Mouse (Mus musculus): ENCODE measurements around the gene Tars2. TPM values are rescaled to one million over a fixed set of nuclear protein-coding genes. Genes with fewer than 3 reads are reported as not detected.

The Tars2 gene
- polyA plus RNA-seq, 1 experiment from 2014 or later, result 47.7 TPM

DNA sequence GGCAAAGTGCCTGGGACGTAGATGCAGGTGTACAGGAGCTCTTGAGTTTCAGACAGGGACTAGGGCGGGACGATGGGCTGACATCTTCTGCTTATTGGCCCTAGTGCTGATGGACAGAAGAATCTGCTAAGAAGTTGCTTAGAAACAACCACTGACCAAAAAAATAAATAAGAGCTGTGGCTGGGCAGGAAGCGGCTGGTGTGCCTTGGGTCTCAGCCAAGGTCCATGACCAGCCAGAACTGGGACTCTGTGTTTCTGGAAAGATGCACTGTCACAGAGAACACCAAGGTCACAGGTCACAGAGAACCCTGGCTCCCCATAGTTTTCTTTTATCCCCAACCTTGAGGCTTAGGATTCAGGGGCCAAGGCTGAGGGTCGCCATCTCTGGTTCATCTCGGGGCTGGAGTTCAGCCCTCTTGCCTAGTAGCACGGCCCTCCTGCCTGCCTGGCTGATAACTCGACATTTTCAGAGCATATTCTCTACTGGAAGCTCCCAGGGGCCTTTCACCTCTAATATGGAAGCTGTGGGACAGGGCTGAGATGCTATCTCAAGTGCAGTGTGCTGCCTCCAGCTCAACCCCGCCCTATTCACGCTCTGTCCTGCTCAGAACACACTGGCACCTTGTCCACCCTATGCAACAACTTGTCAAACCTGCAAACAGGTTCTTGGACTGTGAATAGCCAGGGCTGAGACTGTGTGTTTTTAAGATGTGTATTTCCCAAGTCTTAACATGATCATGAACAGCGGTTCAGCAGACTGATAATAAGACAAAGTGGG lies 27.1 kb downstream of the Tars2 start:
- Histone ChIP-seq H3K27me3 (ENCODE audit: control insufficient read depth, insufficient read depth, low read length) (no peaks in the 10 kb centered on the region), H3K4me1 (ENCODE audit: control insufficient read depth, insufficient read depth, low read length) (no peaks in the 10 kb centered on the region), H3K4me3 (ENCODE audit: low read depth, low read length) (no peak overlapping the region), H3K36me3 (replicated peaks; ENCODE audit: control insufficient read depth, insufficient read depth, low read depth, low read length) (no peaks in the 10 kb centered on the region; the same call in none of the 2 replicates), H3K9ac (replicated peaks; ENCODE audit: low read length) (no peak overlapping the region), H3K27ac (replicated peaks; ENCODE audit: low read depth, low read length) (no peak overlapping the region), H3K9me3 (replicated peaks; ENCODE audit: control insufficient read depth, low read length) (no peaks in the 10 kb centered on the region), H3K4me2 (ENCODE audit: low read depth, low read length) (no peak overlapping the region)
- 88% methylated on average over 11 of the region's 11 CpGs for WGBS
- ATAC-seq (replicated peaks; ENCODE audit: insufficient number of reproducible peaks, low FRiP score, low TSS enrichment, low read depth) (no peak), DNase-seq (ENCODE audit: low spot score) (no peak)

- no peak for DNase-seq (ENCODE audit: low spot score)
- H3K9me3 ChIP-seq (replicated peaks; ENCODE audit: control insufficient read depth, low read length), result no peaks in the 10 kb centered on the region
- WGBS, result 94% methylated on average over 9 of the region's 9 CpGs
- no peak overlapping the region for H3K4me2 ChIP-seq (ENCODE audit: low read depth, low read length)
- no peak overlapping the region for H3K4me3 ChIP-seq (ENCODE audit: low read depth, low read length)
- H3K9ac ChIP-seq (replicated peaks; ENCODE audit: low read length), result no peak overlapping the region
- ATAC-seq (replicated peaks; ENCODE audit: insufficient number of reproducible peaks, low FRiP score, low TSS enrichment, low read depth), result no peak
- no peaks in the 10 kb centered on the region for H3K27me3 ChIP-seq (ENCODE audit: control insufficient read depth, insufficient read depth, low read length)
- H3K4me1 ChIP-seq (ENCODE audit: control insufficient read depth, insufficient read depth, low read length), result no peaks in the 10 kb centered on the region
- no peak overlapping the region for H3K27ac ChIP-seq (replicated peaks; ENCODE audit: low read depth, low read length)
- no peaks in the 10 kb centered on the region; the same call in none of the 2 replicates for H3K36me3 ChIP-seq (replicated peaks; ENCODE audit: control insufficient read depth, insufficient read depth, low read depth, low read length)
These were observed 27.7 kb downstream of the Tars2 start for GRCm38 (mm10) chr3:95732297-95732696.

- WGBS, result 79% methylated on average over 4 of the region's 4 CpGs
- no peak overlapping the region for H3K4me2 ChIP-seq (ENCODE audit: low read depth, low read length)
- H3K9me3 ChIP-seq (replicated peaks; ENCODE audit: control insufficient read depth, low read length), result no peaks in the 10 kb centered on the region
- no peak overlapping the region for H3K27ac ChIP-seq (replicated peaks; ENCODE audit: low read depth, low read length)
- no peaks in the 10 kb centered on the region for H3K27me3 ChIP-seq (ENCODE audit: control insufficient read depth, insufficient read depth, low read length)
- H3K4me3 ChIP-seq (ENCODE audit: low read depth, low read length), result no peak overlapping the region
- H3K9ac ChIP-seq (replicated peaks; ENCODE audit: low read length), result no peak overlapping the region
- no peaks in the 10 kb centered on the region; the same call in none of the 2 replicates for H3K36me3 ChIP-seq (replicated peaks; ENCODE audit: control insufficient read depth, insufficient read depth, low read depth, low read length)
- no peaks in the 10 kb centered on the region for H3K4me1 ChIP-seq (ENCODE audit: control insufficient read depth, insufficient read depth, low read length)
- no peak for DNase-seq (ENCODE audit: low spot score)
- no peak for ATAC-seq (replicated peaks; ENCODE audit: insufficient number of reproducible peaks, low FRiP score, low TSS enrichment, low read depth)
These were observed 28.2 kb downstream of the Tars2 start for GRCm38 (mm10) chr3:95731802-95732201.

DNA sequence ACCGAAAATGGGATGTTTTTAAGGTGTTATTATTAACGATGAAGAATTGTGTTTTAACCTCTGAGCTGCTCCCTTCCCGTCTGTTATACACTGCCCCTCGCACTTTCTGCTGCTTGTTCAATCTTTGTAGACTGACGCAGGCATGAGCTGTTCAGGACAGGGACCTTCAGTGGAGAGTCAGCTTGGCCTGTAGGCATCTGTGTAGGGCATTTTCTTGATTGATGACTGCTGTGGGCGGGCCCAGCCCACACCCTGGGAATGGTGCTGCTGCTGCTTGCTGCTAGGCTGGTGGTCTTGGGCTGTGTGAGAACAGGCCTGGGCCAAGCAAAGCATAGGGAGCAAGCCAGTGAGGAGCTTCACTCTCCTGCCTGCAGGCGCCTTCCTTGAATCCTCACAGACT lies 29.6 kb downstream of the Tars2 start:
- 80% methylated on average over 7 of the region's 7 CpGs for WGBS
- no peaks in the 10 kb centered on the region for H3K9me3 ChIP-seq (replicated peaks; ENCODE audit: control insufficient read depth, low read length)
- no peak overlapping the region for H3K9ac ChIP-seq (replicated peaks; ENCODE audit: low read length)
- DNase-seq (ENCODE audit: low spot score) (no peak), ATAC-seq (replicated peaks; ENCODE audit: insufficient number of reproducible peaks, low FRiP score, low TSS enrichment, low read depth) (no peak; the same call in 1 of the 2 replicates)
- H3K4me1 ChIP-seq (ENCODE audit: control insufficient read depth, insufficient read depth, low read length), result no peaks in the 10 kb centered on the region
- H3K27me3 ChIP-seq (ENCODE audit: control insufficient read depth, insufficient read depth, low read length), result no peaks in the 10 kb centered on the region
- H3K36me3 ChIP-seq (replicated peaks; ENCODE audit: control insufficient read depth, insufficient read depth, low read depth, low read length), result no peaks in the 10 kb centered on the region
- no peak overlapping the region for H3K4me2 ChIP-seq (ENCODE audit: low read depth, low read length)
- H3K27ac ChIP-seq (replicated peaks; ENCODE audit: low read depth, low read length), result no peak overlapping the region
- no peak overlapping the region for H3K4me3 ChIP-seq (ENCODE audit: low read depth, low read length)

GRCm38 (mm10) chr3:95728906-95729305 lies 31.1 kb downstream of the Tars2 start:
- no peak overlapping the region for H3K9ac ChIP-seq (replicated peaks; ENCODE audit: low read length)
- no peak overlapping the region for H3K27ac ChIP-seq (replicated peaks; ENCODE audit: low read depth, low read length)
- 76% methylated on average over 2 of the region's 2 CpGs for WGBS
- ATAC-seq (replicated peaks; ENCODE audit: insufficient number of reproducible peaks, low FRiP score, low TSS enrichment, low read depth) (no peak), DNase-seq (ENCODE audit: low spot score) (no peak)
- H3K4me1 ChIP-seq (ENCODE audit: control insufficient read depth, insufficient read depth, low read length), result no peaks in the 10 kb centered on the region
- H3K9me3 ChIP-seq (replicated peaks; ENCODE audit: control insufficient read depth, low read length), result no peaks in the 10 kb centered on the region
- H3K36me3 ChIP-seq (replicated peaks; ENCODE audit: control insufficient read depth, insufficient read depth, low read depth, low read length), result no peaks in the 10 kb centered on the region
- H3K4me3 ChIP-seq (ENCODE audit: low read depth, low read length), result no peak overlapping the region
- no peaks in the 10 kb centered on the region for H3K27me3 ChIP-seq (ENCODE audit: control insufficient read depth, insufficient read depth, low read length)
- H3K4me2 ChIP-seq (ENCODE audit: low read depth, low read length), result no peak overlapping the region

DNA sequence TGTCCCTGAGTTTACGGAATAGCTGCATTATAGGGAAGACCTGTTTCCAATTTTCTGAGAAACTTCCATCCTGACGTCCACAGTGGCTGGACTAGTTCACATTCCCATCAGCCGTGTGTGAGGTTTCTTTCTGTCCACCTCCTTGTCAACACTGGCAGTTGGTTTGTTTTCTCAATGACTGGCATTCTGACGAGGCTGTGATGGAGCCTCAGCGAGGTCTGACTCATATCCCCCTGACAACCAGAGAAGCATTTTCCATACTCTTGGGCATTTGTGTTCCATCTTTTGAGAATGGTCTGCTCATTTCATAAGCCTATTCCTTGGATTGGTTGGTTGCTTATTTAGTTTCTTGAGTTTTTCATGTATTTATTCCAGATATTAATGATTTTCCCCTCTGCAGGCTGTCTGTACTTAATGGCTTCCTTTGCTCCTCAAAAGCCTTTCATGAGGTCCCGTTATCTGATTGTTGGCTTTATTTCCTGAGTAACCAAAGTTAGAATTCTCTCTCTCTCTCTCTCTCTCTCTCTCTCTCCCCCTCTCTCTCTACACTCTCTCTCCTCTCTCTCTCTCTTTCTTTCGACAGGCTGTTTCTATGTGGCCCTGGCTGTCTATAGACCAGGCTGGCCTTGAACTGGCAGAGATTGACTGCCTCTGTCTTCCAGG lies 33.2 kb downstream of the Tars2 start:
- Histone ChIP-seq H3K36me3 (replicated peaks; ENCODE audit: control insufficient read depth, insufficient read depth, low read depth, low read length) (no peaks in the 10 kb centered on the region), H3K27me3 (ENCODE audit: control insufficient read depth, insufficient read depth, low read length) (no peaks in the 10 kb centered on the region)
- WGBS, result 49% methylated on average over 7 of the region's 7 CpGs

GRCm38 (mm10) chr3:95725863-95726262 lies 34.1 kb downstream of the Tars2 start:
- Histone ChIP-seq H3K4me3 (ENCODE audit: low read depth, low read length) (no peak overlapping the region), H3K36me3 (replicated peaks; ENCODE audit: control insufficient read depth, insufficient read depth, low read depth, low read length) (no peaks in the 10 kb centered on the region), H3K4me2 (ENCODE audit: low read depth, low read length) (no peak overlapping the region), H3K27ac (replicated peaks; ENCODE audit: low read depth, low read length) (no peak overlapping the region), H3K27me3 (ENCODE audit: control insufficient read depth, insufficient read depth, low read length) (no peaks in the 10 kb centered on the region), H3K9ac (replicated peaks; ENCODE audit: low read length) (no peak overlapping the region), H3K4me1 (ENCODE audit: control insufficient read depth, insufficient read depth, low read length) (no peaks in the 10 kb centered on the region), H3K9me3 (replicated peaks; ENCODE audit: control insufficient read depth, low read length) (no peaks in the 10 kb centered on the region)
- 87% methylated on average over 7 of the region's 7 CpGs for WGBS
- ATAC-seq (replicated peaks; ENCODE audit: insufficient number of reproducible peaks, low FRiP score, low TSS enrichment, low read depth) (no peak), DNase-seq (ENCODE audit: low spot score) (no peak)

More for the DNA sequence above, 33.2 kb downstream of the Tars2 start:
- H3K4me3 ChIP-seq (ENCODE audit: low read depth, low read length), result no peak overlapping the region
- no peak overlapping the region for H3K9ac ChIP-seq (replicated peaks; ENCODE audit: low read length)
- H3K4me2 ChIP-seq (ENCODE audit: low read depth, low read length), result no peak overlapping the region
- DNase-seq (ENCODE audit: low spot score) (no peak), ATAC-seq (replicated peaks; ENCODE audit: insufficient number of reproducible peaks, low FRiP score, low TSS enrichment, low read depth) (no peak)
- H3K4me1 ChIP-seq (ENCODE audit: control insufficient read depth, insufficient read depth, low read length), result no peaks in the 10 kb centered on the region
- H3K27ac ChIP-seq (replicated peaks; ENCODE audit: low read depth, low read length), result no peak overlapping the region
- no peaks in the 10 kb centered on the region for H3K9me3 ChIP-seq (replicated peaks; ENCODE audit: control insufficient read depth, low read length)

DNA sequence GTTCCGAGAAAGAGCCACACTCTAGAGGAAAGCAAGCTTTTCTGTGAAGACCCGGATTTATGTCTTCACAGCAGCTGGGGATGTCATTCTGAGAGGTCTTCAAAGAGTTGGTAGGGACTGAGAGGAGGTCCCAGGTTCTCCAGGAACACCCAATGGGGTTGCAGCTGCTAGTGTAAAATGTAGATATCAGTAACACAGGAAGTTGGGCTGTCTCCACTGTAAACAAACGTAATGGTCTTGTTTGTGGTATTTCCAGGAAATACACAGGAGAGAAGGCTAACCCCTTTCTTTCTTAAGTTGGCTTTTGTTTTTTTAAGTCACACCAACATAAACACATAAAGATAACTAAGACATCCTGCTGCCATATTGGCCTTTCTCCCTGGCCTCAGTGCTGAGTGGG lies 37.6 kb downstream of the Tars2 start:
- Histone ChIP-seq H3K4me2 (ENCODE audit: low read depth, low read length) (no peak overlapping the region), H3K27ac (replicated peaks; ENCODE audit: low read depth, low read length) (no peak overlapping the region), H3K4me3 (ENCODE audit: low read depth, low read length) (no peak overlapping the region), H3K9me3 (replicated peaks; ENCODE audit: control insufficient read depth, low read length) (no peaks in the 10 kb centered on the region), H3K27me3 (ENCODE audit: control insufficient read depth, insufficient read depth, low read length) (no peaks in the 10 kb centered on the region), H3K36me3 (replicated peaks; ENCODE audit: control insufficient read depth, insufficient read depth, low read depth, low read length) (no peaks in the 10 kb centered on the region), H3K9ac (replicated peaks; ENCODE audit: low read length) (no peak overlapping the region), H3K4me1 (ENCODE audit: control insufficient read depth, insufficient read depth, low read length) (no peaks in the 10 kb centered on the region)
- ATAC-seq (replicated peaks; ENCODE audit: insufficient number of reproducible peaks, low FRiP score, low TSS enrichment, low read depth) (no peak), DNase-seq (ENCODE audit: low spot score) (no peak)
- 73% methylated on average over 3 of the region's 3 CpGs for WGBS
